Mouse (Mus musculus) forebrain, embryonic 12.5 days (tissue): ENCODE measurements around the gene Tgm2. TPM values are rescaled to one million over a fixed set of nuclear protein-coding genes. Genes with fewer than 3 reads are reported as not detected.

Source experiments
- ATAC-seq: fragments of 200-750 bp; cut with Nextera tagmentation; 2 replicates; pipeline ENCODE4 v1.8.0; 2017; ENCODE audit warnings: moderate TSS enrichment; ENCODE audit not compliant: low FRiP score
- H3K27ac ChIP-seq: fragments of 300-500 bp; sonication (generic); 2 replicates; pipeline ENCODE4 v1.5.1; 2016; ENCODE audit warnings: mild to moderate bottlenecking
- H3K27me3 ChIP-seq: fragments of 300-500 bp; sonication (generic); 2 replicates; pipeline ENCODE4 v1.6.1; 2016; ENCODE audit warnings: mild to moderate bottlenecking
- H3K36me3 ChIP-seq: fragments of 300-500 bp; sonication (generic); replicated peaks from 2 replicates; pipeline ENCODE4 v1.6.1; 2016; ENCODE audit warnings: mild to moderate bottlenecking
- H3K4me1 ChIP-seq: fragments of 300-500 bp; sonication (generic); 2 replicates; pipeline ENCODE4 v1.6.1; 2016
- H3K4me2 ChIP-seq: fragments of 300-500 bp; sonication (generic); 2 replicates; pipeline ENCODE4 v1.6.1; 2016; ENCODE audit warnings: mild to moderate bottlenecking, moderate library complexity
- H3K4me3 ChIP-seq: fragments of 300-500 bp; sonication (generic); replicated peaks from 2 replicates; pipeline ENCODE4 v1.5.1; 2016; ENCODE audit warnings: mild to moderate bottlenecking
- H3K9ac ChIP-seq: fragments of 300-500 bp; sonication (generic); 2 replicates; pipeline ENCODE4 v1.6.1; 2016; ENCODE audit warnings: mild to moderate bottlenecking
- H3K9me3 ChIP-seq: fragments of 300-500 bp; sonication (generic); 2 replicates; pipeline ENCODE4 v1.6.1; 2016
- WGBS: fragments of 180-500 bp; shearing (Covaris S2); methylation state at CpG from one replicate; pipeline ENCODE4 v1.1.7; 2016; 5-methylcytosine and 5-hydroxymethylcytosine counted together
- polyA plus RNA-seq: library from polyadenylated mRNA; unstranded; fragments of >200 nt; fragmentation: Nextera tagmentation; extraction: Ambion mirVana; gene quantifications from 2 replicates; pipeline ENCODE4 v1.2.1, GENCODE M21; 2016

Gene Tgm2
- polyA plus RNA-seq, 1 experiment from 2014 or later: 4.3 TPM

DNA sequence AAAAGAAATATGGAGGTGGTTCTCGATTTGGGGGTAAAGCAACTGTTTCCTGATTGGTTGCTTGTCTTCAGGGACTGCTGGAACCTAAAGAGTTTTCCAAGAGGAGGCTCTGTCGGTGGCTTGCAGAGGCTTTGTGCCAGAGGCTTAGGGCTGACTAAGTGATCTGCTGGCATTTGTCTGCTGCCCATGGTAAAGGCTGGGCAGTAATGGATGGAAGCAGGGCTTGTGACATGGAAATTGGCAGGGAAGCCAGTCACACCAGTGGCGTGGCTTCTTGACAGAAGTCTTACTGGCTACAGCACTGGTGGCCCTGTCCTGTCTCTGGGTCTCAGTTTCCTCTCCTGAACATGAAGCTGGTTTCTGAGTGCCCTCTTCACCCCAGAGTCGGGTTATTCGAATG, 49.2 kb downstream of the Tgm2 start:
- Histone ChIP-seq H3K9me3 (no peaks in the 10 kb centered on the region), H3K4me3 (no peak overlapping the region), H3K4me1 (no peaks in the 10 kb centered on the region; the same call in 1 of the 2 replicates), H3K9ac (no peak overlapping the region), H3K27me3 (no peaks in the 10 kb centered on the region), H3K36me3 (no peaks in the 10 kb centered on the region), H3K27ac (no peak overlapping the region), H3K4me2 (no peak overlapping the region)
- ATAC-seq: no peak
- 91% methylated on average over 5 of the region's 5 CpGs for WGBS

DNA sequence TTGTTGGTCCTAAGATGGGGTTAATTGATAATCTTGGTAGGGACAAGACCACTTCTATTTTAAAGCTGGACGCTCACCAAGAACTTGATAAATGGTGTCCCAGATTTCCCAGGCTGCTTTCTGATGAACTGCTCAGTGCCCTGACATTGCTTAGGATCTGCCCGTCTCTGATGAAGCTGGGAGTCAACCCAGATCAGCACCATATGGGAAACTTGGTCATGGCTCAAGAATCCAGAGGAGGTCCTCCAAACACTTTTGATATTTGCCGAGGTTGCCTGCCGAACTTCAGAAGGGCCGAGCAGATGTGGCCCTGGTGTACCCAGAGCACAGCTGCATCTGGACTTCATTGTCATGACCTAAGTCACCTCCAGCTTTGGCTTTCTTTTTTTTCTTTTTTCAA, 51.4 kb downstream of the Tgm2 start:
- WGBS: 87% methylated on average over 5 of the region's 5 CpGs
- H3K4me3 ChIP-seq: no peak overlapping the region

DNA sequence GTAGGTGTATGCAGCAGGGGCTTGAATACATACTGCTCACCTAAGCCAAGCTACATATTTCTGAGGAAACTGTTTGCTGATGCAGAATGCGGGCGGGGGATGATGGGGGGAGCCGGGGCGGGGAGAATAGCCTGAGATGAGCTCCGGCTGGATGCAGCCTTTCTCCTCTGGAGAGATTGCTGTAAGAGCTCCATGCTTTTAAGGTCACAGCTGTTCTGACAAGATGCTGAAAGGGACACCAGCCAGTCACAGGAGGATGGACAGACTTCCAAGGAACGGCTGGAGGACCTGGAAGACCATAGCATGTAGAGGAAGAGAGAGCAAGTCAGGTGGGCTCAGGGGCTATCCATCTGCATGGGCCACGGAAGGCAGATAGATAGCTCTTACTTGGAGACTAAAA, 51.9 kb downstream of the Tgm2 start:
- H3K27me3 ChIP-seq: no peaks in the 10 kb centered on the region
- no peak overlapping the region for H3K4me3 ChIP-seq
- no peaks in the 10 kb centered on the region for H3K36me3 ChIP-seq
- ATAC-seq: no peak
- 90% methylated on average over 7 of the region's 7 CpGs for WGBS
- H3K4me1 ChIP-seq: no peaks in the 10 kb centered on the region; the same call in 1 of the 2 replicates
- no peak overlapping the region for H3K4me2 ChIP-seq
- no peaks in the 10 kb centered on the region for H3K9me3 ChIP-seq
- no peak overlapping the region for H3K27ac ChIP-seq
- no peak overlapping the region for H3K9ac ChIP-seq

More for the DNA sequence above, 51.4 kb downstream of the Tgm2 start:
- H3K4me1 ChIP-seq: no peaks in the 10 kb centered on the region; the same call in 1 of the 2 replicates
- no peak overlapping the region for H3K27ac ChIP-seq
- no peak overlapping the region for H3K9ac ChIP-seq
- H3K9me3 ChIP-seq: no peaks in the 10 kb centered on the region
- no peak overlapping the region for H3K4me2 ChIP-seq
- ATAC-seq: no peak
- H3K27me3 ChIP-seq: no peaks in the 10 kb centered on the region
- H3K36me3 ChIP-seq: no peaks in the 10 kb centered on the region

DNA sequence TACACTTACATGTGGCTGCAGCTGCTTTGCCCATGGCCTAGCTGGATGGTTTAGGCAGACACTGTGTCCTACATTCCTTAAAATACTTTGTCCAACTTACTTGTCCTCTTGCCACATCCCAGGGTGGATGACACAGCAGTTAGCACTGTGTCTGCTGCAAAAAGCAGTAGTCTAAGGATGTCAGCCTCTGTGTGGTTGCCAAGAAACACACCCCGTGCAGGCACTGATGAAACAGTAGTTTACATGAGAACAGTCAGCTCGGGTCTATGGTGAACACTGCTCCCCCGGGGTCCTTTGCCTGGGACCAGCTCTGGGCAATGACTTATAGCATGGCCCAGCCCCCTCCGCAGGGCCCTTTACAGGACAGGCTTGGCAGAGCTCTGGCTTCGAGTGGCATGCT, 52.9 kb downstream of the Tgm2 start:
- H3K27me3 ChIP-seq: no peaks in the 10 kb centered on the region
- no peak overlapping the region for H3K9ac ChIP-seq
- H3K4me1 ChIP-seq: no peaks in the 10 kb centered on the region; the same call in 1 of the 2 replicates
- no peaks in the 10 kb centered on the region for H3K36me3 ChIP-seq
- 67% methylated on average over 5 of the region's 5 CpGs for WGBS
- ATAC-seq: no peak
- no peaks in the 10 kb centered on the region for H3K9me3 ChIP-seq
- H3K4me3 ChIP-seq: no peak overlapping the region
- H3K4me2 ChIP-seq: no peak overlapping the region
- 0 out of 2 replicates have a peak overlapping the region, but pooled peaks have one; percentile 31 for H3K27ac ChIP-seq

DNA sequence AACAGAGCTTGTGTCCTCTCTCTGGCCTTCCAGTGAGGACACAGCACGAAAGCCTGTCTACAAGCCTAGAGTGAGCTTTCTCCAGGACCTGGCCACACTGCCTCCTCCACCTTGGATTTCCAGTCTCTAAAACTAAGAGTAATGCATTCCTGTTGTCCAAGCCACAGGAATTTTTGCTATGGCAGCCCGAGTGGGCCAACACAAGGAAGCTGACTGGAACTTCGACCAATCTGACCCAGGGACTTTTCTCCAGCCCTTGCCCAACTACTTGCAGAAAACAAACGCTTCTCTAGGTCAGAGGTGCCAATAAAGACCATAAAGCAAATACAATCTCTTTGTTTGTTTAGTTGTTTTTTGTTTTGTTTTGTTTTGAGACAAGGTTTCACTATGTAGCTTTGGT, 56.1 kb downstream of the Tgm2 start:
- Histone ChIP-seq H3K4me2 (no peak overlapping the region), H3K4me1 (no peaks in the 10 kb centered on the region; the same call in 1 of the 2 replicates), H3K4me3 (no peak overlapping the region), H3K27ac (no peak overlapping the region), H3K9me3 (no peaks in the 10 kb centered on the region), H3K36me3 (no peaks in the 10 kb centered on the region), H3K9ac (no peak overlapping the region), H3K27me3 (no peaks in the 10 kb centered on the region)
- WGBS: 88% methylated on average over 4 of the region's 4 CpGs
- no peak for ATAC-seq

DNA sequence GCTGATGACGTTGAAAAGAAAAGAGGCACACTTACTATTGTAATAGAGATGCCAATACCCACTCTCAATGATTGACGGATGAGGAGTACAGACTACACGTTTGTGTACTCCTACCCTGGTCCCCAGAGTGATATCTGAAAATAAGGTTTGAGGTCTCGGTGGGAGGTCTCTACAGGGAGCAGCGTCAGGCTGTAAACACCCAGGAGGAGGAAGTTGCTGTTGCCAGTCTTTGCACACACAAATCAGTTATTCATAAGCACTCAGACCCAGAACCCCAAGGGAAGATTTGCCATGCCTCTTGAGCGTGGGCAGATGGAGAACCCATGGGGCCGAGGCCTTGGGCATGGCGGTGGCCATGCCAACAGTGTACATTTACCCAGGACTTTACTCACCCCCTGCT, 61.8 kb downstream of the Tgm2 start:
- no peak for ATAC-seq
- Histone ChIP-seq H3K9me3 (no peaks in the 10 kb centered on the region), H3K4me2 (no peak overlapping the region), H3K27ac (no peak overlapping the region), H3K36me3 (no peaks in the 10 kb centered on the region), H3K27me3 (no peaks in the 10 kb centered on the region), H3K4me1 (peaks cover 6% of the 10 kb centered on the region; the same call in 1 of the 2 replicates), H3K9ac (no peak overlapping the region), H3K4me3 (no peak overlapping the region)
- WGBS: 60% methylated on average over 8 of the region's 8 CpGs

DNA sequence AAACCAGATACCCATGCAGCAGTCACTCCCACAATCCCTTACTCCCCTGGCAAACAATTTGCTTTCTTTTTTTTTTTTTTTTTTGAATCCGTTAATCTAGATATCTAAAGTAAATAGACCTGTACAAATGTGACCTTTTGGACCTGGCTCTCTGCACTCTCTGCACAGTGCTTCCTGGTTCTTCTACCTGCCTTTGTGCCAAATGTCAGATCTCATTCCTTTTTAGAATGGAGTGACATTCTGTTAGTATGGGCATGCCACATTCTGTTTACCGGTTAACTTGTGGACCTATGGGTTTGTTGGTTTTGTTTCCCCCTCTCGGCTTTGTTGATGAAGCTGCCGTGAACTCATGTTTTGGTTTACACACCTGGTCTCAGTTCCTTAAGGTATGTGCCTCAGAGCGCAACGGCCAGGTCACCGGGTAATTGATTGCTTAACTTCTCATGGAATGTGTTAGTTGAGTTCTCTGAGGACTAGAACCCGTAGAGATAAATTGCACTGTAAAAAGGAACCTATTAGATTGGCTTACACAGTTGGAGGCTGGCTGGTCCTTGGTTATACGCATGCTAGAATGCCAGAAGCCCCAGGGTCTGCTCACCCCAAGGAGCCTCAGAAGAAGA, 65.5 kb downstream of the Tgm2 start:
- Histone ChIP-seq H3K36me3 (peaks cover 21% of the 10 kb centered on the region), H3K4me1 (peaks cover 6% of the 10 kb centered on the region; the same call in 1 of the 2 replicates), H3K27ac (no peak overlapping the region), H3K4me3 (no peak overlapping the region), H3K9me3 (no peaks in the 10 kb centered on the region), H3K4me2 (no peak overlapping the region), H3K9ac (no peak overlapping the region), H3K27me3 (no peaks in the 10 kb centered on the region)
- ATAC-seq: no peak
- 89% methylated on average over 9 of the region's 9 CpGs for WGBS

DNA sequence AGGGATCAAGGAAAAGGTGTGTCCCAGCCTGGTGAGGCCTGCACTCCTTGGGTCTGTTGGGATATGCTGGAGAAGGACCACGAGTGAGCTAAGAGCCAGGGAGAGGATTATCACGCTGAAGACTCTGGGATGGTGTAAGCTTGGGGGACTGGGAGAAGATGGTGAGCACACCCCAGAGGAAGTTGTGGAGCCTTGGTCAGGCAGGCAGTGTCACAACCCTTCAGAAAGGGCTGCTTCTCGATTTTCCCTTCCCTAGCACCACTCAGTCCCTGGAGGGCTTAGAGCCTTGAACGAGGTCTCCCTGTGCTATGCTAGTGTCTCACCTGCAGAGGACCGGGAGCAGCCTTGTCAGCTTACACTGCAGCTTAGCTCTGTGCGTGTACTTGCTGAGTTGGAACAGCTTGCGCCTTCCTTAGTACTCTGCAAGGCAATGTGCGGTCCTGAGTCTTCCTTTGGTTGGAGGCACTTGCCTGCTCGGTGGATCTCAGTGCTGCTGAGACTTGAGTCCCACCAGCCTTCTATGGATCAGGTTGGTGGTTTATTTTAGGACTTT, 66.3 kb downstream of the Tgm2 start:
- H3K27ac ChIP-seq: no peak overlapping the region
- 62% methylated on average over 9 of the region's 9 CpGs for WGBS
- H3K4me1 ChIP-seq: peaks cover 6% of the 10 kb centered on the region; the same call in 1 of the 2 replicates
- no peak overlapping the region for H3K9ac ChIP-seq
- H3K4me2 ChIP-seq: no peak overlapping the region
- ATAC-seq: no peak
- no peaks in the 10 kb centered on the region for H3K9me3 ChIP-seq
- H3K27me3 ChIP-seq: no peaks in the 10 kb centered on the region
- H3K36me3 ChIP-seq: peaks cover 29% of the 10 kb centered on the region
- no peak overlapping the region for H3K4me3 ChIP-seq

DNA sequence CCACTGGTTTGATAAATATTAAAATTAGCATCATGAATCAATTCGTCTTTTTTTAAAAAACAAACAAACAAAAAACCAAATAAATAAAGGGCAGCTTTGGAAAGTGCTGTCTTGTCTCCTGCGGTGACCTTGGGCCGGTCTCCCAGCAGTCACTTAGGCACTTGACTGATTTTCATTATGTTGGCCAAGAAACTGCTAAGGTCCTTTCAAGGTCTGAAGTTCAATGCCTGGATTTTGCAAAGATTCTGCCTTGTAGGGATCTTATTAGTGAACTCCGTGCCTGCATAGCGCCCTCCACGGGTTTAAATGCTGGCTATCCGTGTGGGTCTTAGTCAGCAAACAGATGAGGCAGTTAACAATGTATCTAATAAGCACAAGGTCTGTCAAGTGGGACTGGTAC, 67.3 kb downstream of the Tgm2 start:
- no peak overlapping the region for H3K4me3 ChIP-seq
- H3K9me3 ChIP-seq: no peaks in the 10 kb centered on the region
- H3K27me3 ChIP-seq: no peaks in the 10 kb centered on the region
- H3K36me3 ChIP-seq: peaks cover 34% of the 10 kb centered on the region
- H3K9ac ChIP-seq: no peak overlapping the region
- H3K4me1 ChIP-seq: no peaks in the 10 kb centered on the region
- ATAC-seq: no peak
- WGBS: 70% methylated on average over 7 of the region's 7 CpGs
- no peak overlapping the region for H3K27ac ChIP-seq
- H3K4me2 ChIP-seq: no peak overlapping the region

DNA sequence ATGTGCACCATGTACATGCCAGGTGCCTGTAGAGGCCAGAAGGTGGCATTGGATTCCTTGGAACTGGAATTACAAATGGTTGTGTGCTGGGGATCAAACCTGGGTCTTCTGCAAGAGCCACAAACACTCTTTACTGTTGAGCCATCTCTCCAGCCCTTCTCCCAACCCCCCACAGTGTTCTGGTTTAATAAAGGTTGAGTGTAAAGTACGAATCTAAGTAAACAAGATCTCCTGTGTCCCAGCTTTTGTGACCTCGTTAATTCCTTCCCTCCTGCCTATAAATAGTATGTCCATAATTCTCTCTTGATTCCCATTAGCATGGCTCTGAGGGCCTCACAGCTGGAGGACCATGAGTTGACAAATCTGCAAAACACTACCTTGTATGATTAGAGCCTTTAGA, 68.3 kb downstream of the Tgm2 start:
- peaks cover 38% of the 10 kb centered on the region for H3K36me3 ChIP-seq
- no peak overlapping the region for H3K9ac ChIP-seq
- no peak overlapping the region for H3K4me2 ChIP-seq
- no peak overlapping the region for H3K4me3 ChIP-seq
- H3K4me1 ChIP-seq: no peaks in the 10 kb centered on the region
- ATAC-seq: no peak
- WGBS: 57% methylated on average over 2 of the region's 2 CpGs
- no peak overlapping the region for H3K27ac ChIP-seq
- no peaks in the 10 kb centered on the region for H3K9me3 ChIP-seq
- H3K27me3 ChIP-seq: no peaks in the 10 kb centered on the region

DNA sequence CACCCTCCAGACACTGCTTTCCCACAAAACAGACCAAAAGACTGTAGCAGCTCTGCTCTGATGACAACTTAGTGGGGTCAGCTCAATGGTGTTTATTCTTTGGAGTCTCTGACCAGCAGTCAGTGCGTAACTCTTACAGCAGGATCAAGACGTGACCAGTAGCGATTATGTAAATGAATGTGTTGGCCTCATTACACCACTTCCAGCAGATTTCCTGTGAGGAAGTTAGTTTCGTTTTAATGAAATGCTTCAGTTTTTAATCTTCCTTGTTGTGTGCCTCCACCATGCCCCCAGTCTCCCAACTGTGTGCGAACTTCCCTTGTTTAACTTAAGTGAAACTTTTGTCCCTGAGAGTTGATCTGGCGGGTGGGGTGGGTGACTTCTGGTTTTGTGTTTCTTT, 69.5 kb downstream of the Tgm2 start:
- 86% methylated on average over 6 of the region's 6 CpGs for WGBS
- Histone ChIP-seq H3K36me3 (peaks cover 51% of the 10 kb centered on the region), H3K4me3 (no peak overlapping the region), H3K9me3 (no peaks in the 10 kb centered on the region), H3K9ac (no peak overlapping the region), H3K4me1 (no peaks in the 10 kb centered on the region), H3K4me2 (no peak overlapping the region), H3K27ac (no peak overlapping the region), H3K27me3 (no peaks in the 10 kb centered on the region)
- ATAC-seq: no peak

DNA sequence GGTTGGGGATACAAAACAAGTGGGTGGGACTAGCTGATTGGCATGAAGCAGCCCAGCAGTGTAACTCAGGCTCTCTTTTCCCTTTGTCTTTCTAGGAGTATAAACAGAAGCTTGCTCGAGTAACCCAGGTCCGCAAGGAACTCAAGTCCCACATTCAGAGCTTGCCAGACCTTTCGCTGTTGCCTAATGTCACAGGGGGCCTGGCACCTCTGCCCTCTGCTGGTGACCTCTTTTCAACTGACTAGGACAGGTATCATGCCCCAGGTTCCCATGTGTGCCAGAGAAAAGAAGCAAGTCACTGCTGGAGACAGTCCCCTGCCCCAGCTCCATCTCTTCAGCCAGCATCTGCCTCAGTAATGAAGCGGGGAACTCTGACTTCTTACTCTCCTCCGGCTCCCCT, 71.4 kb downstream of the Tgm2 start:
- H3K4me1 ChIP-seq: no peaks in the 10 kb centered on the region
- no peak overlapping the region for H3K27ac ChIP-seq
- ATAC-seq: no peak
- H3K4me3 ChIP-seq: no peak overlapping the region
- H3K9me3 ChIP-seq: no peaks in the 10 kb centered on the region
- WGBS: 88% methylated on average over 5 of the region's 5 CpGs
- H3K4me2 ChIP-seq: no peak overlapping the region
- H3K9ac ChIP-seq: no peak overlapping the region
- H3K27me3 ChIP-seq: no peaks in the 10 kb centered on the region
- peaks cover 67% of the 10 kb centered on the region for H3K36me3 ChIP-seq

DNA sequence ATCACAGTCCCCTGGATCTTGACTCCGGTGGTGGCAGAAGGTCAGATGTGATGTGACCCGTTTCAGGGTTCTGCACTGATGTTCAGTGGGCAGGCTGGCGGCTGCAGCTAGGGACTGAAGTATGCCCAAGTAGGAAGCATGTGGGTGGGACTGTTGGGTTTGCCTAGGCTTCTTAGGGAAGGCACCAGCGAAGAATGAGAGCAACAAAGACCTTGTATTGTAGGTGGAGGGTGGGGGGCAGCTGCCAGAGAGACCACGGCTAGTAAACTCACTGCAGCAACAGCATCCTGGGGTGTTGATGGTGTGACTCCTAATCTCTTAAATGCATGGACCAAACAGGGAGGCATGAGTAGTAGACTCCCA, 74.6 kb downstream of the Tgm2 start:
- Histone ChIP-seq H3K27me3 (no peaks in the 10 kb centered on the region), H3K4me1 (0 out of 2 replicates have a peak, but pooled peaks cover under 1% of the 10 kb centered on the region), H3K27ac (no peak overlapping the region), H3K9me3 (no peaks in the 10 kb centered on the region), H3K4me3 (no peak overlapping the region), H3K36me3 (peaks cover 68% of the 10 kb centered on the region), H3K4me2 (no peak overlapping the region), H3K9ac (no peak overlapping the region)
- WGBS: 91% methylated on average over 5 of the region's 5 CpGs
- ATAC-seq: no peak
